In the genomic region with DNA sequence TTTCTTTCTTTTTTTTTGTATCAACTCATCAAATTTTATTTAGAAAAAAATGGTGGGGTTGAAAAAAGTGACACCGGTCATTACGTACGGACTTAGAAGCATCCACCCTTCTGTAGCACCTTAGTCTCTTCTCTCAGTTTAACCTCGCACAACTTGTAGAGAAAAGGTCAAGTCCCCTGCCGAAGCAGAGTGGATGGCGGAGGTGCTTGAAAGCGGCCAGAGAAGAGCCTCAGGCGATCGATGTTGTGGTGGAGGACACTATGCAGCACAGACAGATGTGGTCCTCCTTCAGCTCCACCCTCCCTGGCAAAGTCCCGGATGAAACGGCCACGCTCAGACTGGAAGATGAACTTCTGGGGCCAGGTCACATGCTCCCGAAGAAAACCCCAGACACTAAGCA, we compare ENCODE assay signal across 32 mouse cellular contexts. TPM values are rescaled to one million over a fixed set of nuclear protein-coding genes. Genes with fewer than 3 reads are reported as not detected.
"Had no signal": no experiment of that assay in that cellular context is flagged by ENCODE, and none has a peak within 500 bp of the region (broad histone marks: within the 10 kb centered on the region; RNA-seq: fewer than 3 reads in every experiment).

No protein-coding gene starts in this region.

RNA-seq across cellular contexts. Expression of gene Gm13124, which starts 19.6 kb away (rescaled TPM):
- total RNA-seq: common myeloid progenitor, adult 5-6 weeks; forebrain, postnatal 0 days; gastrocnemius, adult 18-20 months; gastrocnemius, adult 2 months; gastrocnemius, adult 8-10 months; gastrocnemius, postnatal 10 days; gastrocnemius, postnatal 14 days; gastrocnemius, postnatal 25 days; gastrocnemius, postnatal 36 days; gastrocnemius, postnatal 4 days; granulocyte monocyte progenitor cell, adult 5-6 weeks; heart, adult 18-20 months; heart, adult 2 months; heart, adult 8-10 months had no signal
- polyA plus RNA-seq: cortical plate, adult 2 months; embryonic facial prominence, embryonic 10.5 days; embryonic facial prominence, embryonic 11.5 days; embryonic facial prominence, embryonic 12.5 days; embryonic facial prominence, embryonic 13.5 days; embryonic facial prominence, embryonic 14.5 days; embryonic facial prominence, embryonic 15.5 days; erythroblast, embryonic 14.5 days; forebrain, embryonic 10.5 days; forebrain, embryonic 11.5 days; forebrain, embryonic 12.5 days; forebrain, embryonic 13.5 days; forebrain, embryonic 14.5 days; forebrain, embryonic 15.5 days; forebrain, embryonic 16.5 days; forebrain, postnatal 0 days; frontal cortex, adult 2 months; gonadal fat pad, adult 2 months; heart, adult 2 months; heart, embryonic 10.5 days had no signal

RNA-seq across cellular contexts. Expression of gene 9430007A20Rik, which starts 25.7 kb away (rescaled TPM):
- total RNA-seq: common myeloid progenitor, adult 5-6 weeks; forebrain, postnatal 0 days; gastrocnemius, adult 18-20 months; gastrocnemius, adult 2 months; gastrocnemius, adult 8-10 months; gastrocnemius, postnatal 10 days; gastrocnemius, postnatal 14 days; gastrocnemius, postnatal 25 days; gastrocnemius, postnatal 36 days; gastrocnemius, postnatal 4 days; granulocyte monocyte progenitor cell, adult 5-6 weeks; heart, adult 18-20 months; heart, adult 2 months; heart, adult 8-10 months had no signal
- polyA plus RNA-seq: cortical plate, adult 2 months; embryonic facial prominence, embryonic 10.5 days; embryonic facial prominence, embryonic 11.5 days; embryonic facial prominence, embryonic 12.5 days; embryonic facial prominence, embryonic 13.5 days; embryonic facial prominence, embryonic 14.5 days; embryonic facial prominence, embryonic 15.5 days; erythroblast, embryonic 14.5 days; forebrain, embryonic 10.5 days; forebrain, embryonic 11.5 days; forebrain, embryonic 12.5 days; forebrain, embryonic 13.5 days; forebrain, embryonic 14.5 days; forebrain, embryonic 15.5 days; forebrain, embryonic 16.5 days; forebrain, postnatal 0 days; frontal cortex, adult 2 months; gonadal fat pad, adult 2 months; heart, adult 2 months; heart, embryonic 10.5 days had no signal
